Mouse (Mus musculus) erythroblast, embryonic 14.5 days (primary cell): ENCODE results near the gene Wnt16.
"Not testable (repeated sequence)": the region's sequence is repeated elsewhere in the genome, so short reads cannot be mapped to it uniquely, and the experiment has no call there.

Experiments used
- GATA1 ChIP-seq: IDR thresholded peaks from 2 replicates; pipeline ENCODE4 v1.6.1; 2012; ENCODE audit warnings: low read length, inconsistent platforms, mixed read lengths
- TAL1 ChIP-seq: IDR thresholded peaks from 3 replicates; pipeline ENCODE4 v1.6.1; 2012; ENCODE audit warnings: low read length, inconsistent platforms, mixed read lengths

DNA sequence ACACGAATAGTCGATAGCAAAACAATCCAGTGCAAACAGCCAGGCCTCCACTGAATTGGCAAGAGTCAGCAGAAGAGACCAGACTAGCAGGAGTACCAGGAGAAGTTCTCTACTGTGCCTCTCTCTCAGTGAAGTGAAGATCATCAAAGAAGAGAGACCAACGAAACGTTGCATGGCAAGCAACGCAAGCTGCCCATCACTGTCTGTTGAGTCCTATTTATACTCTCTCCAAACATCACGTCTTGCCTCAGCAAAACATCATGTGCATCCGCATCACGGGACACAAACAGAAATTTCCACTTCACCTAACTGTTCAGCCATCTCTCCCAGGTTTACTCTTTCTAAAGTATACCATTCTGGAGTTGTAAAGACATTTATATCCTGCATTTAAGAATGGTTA, 23.9 kb upstream of the Wnt16 start:
- not testable (repeated sequence) for TF ChIP-seq GATA1, TAL1
